Mouse (Mus musculus): Measurements from ENCODE around the gene Usp46. TPM values are rescaled to one million over a fixed set of nuclear protein-coding genes. Genes with fewer than 3 reads are reported as not detected.

Usp46 gene
- total and polyA plus RNA-seq, 3 experiments = 14.5 to 23.6 TPM; not detected in 1

DNA sequence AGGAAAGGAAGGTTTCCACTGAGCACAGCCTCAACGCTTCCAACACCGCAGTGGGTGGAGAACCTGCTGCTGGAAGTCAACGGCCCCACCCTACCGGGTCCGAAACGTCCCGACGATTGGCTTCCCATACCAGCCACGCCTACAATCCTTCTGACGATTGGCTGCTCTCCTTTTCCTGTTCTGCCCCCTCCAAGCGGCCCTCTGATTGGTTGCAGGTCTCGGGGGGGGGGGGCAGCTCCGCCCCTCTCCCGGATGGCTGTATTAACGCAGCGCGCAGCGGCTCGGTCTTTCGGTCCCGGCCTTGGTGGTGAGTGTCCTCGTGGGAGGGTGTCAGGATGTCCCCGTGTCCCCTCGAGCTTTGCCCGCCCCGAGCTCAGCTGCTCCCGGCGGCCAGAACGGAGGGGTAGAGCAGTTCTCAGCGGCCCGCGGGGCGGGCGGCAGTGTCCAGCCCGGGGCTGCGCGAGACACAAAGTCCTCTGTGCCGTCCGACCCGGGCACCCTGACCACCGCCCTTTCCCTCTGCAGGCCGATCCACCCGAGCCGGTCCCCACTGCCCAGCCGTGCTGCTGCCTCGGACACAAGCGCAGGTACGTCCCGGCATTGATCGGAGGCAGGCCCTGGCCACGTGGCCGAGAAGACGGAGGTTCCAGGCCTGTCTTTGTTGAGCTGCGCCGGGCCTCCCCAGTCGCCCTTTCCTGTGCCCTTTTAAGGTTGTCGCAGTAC lies 24.8 kb upstream of the Usp46 start:
- no peaks in the 10 kb centered on the region for H3K9me3 ChIP-seq (replicated peaks; ENCODE audit: insufficient read depth, low read length)
- peaks cover 0 to 7% of the 10 kb centered on the region in 2 experiments; a peak in 2 of 4 replicates for H3K4me1 ChIP-seq (ENCODE audit: control insufficient read depth in 1 of 2, insufficient read depth in 2 of 2, low read length in 2 of 2)
- peak overlapping the region; percentile 87 for H3K9ac ChIP-seq (ENCODE audit: control insufficient read depth, low read depth, low read length, poor library complexity, severe bottlenecking)
- peak overlapping the region; percentile 73 to 89 for H3K4me3 ChIP-seq (ENCODE audit: control insufficient read depth in 1 of 2, insufficient read depth in 1 of 2, low read depth in 2 of 2, low read length in 2 of 2)
- H3K27me3 ChIP-seq (ENCODE audit: control insufficient read depth in 1 of 2, insufficient read depth in 2 of 2, low read length in 2 of 2) = no peaks in the 10 kb centered on the region
- peak; percentile 99 for DNase-seq (ENCODE audit: low read depth, low spot score)
- H3K36me3 ChIP-seq (ENCODE audit: control insufficient read depth in 1 of 2, insufficient read depth in 2 of 2, low read length in 2 of 2) = peaks cover 2 to 13% of the 10 kb centered on the region in 2 experiments; a peak in 3 of 4 replicates
- H3K79me2 ChIP-seq (ENCODE audit: control insufficient read depth, insufficient read depth, low read length, poor library complexity) = peaks cover 19% of the 10 kb centered on the region
- H3K27ac ChIP-seq (ENCODE audit: control insufficient read depth, low read depth, low read length) = peak overlapping the region; percentile 84
- TF ChIP-seq JUND (IDR thresholded peaks at IDR 0.05; ENCODE audit: low read depth, low read length) (no peak), MYB (IDR thresholded peaks at IDR 0.05; ENCODE audit: low read depth, low read length) (no peak), GABPA (IDR thresholded peaks at IDR 0.05; ENCODE audit: low read depth, low read length) (no peak), HCFC1 (IDR thresholded peaks at IDR 0.05; ENCODE audit: low read depth, low read length) (peak; percentile 80), NELFE (IDR thresholded peaks at IDR 0.05; ENCODE audit: low read depth, low read length) (peak; percentile 97), SMC3 (IDR thresholded peaks at IDR 0.05; ENCODE audit: low read depth, low read length) (no peak), MAZ (IDR thresholded peaks at IDR 0.05; ENCODE audit: low read depth, low read length) (no peak; the same call in 1 of the 2 replicates), MEF2A (IDR thresholded peaks at IDR 0.05; ENCODE audit: extremely low read depth, insufficient replicate concordance, low read depth, low read length, poor library complexity, severe bottlenecking) (no peak), ELF1 (IDR thresholded peaks at IDR 0.05; ENCODE audit: low read depth, low read length) (peak; percentile 64), NRF1 (IDR thresholded peaks at IDR 0.05; ENCODE audit: insufficient read depth, low read depth, low read length, poor library complexity, severe bottlenecking) (no peak), ZC3H11A (IDR thresholded peaks at IDR 0.05; ENCODE audit: low read depth, low read length) (no peak), USF1 (IDR thresholded peaks at IDR 0.05; ENCODE audit: low read depth, low read length) (peak; percentile 69), CHD2 (IDR thresholded peaks at IDR 0.05; ENCODE audit: low read length) (no peak), ZKSCAN1 (IDR thresholded peaks at IDR 0.05; ENCODE audit: low read depth, low read length) (no peak), CHD1 (IDR thresholded peaks at IDR 0.05; ENCODE audit: low read depth, low read length) (peak; percentile 95; the same call in 1 of the 2 replicates), GATA1 (IDR thresholded peaks at IDR 0.05; ENCODE audit: low read depth, low read length) (no peak), ZNF384 (IDR thresholded peaks at IDR 0.05; ENCODE audit: low read depth, low read length) (no peak), RAD21 (IDR thresholded peaks at IDR 0.05; ENCODE audit: low read depth, low read length) (no peak), POLR2A (IDR thresholded peaks at IDR 0.05; ENCODE audit: control insufficient read depth in 1 of 2, insufficient read depth in 1 of 2, low read depth in 1 of 2, low read length in 2 of 2, poor library complexity in 1 of 2) (peak; percentile 88 to 95; a peak in 3 of 4 replicates), USF2 (IDR thresholded peaks at IDR 0.05; ENCODE audit: borderline replicate concordance in 1 of 2, insufficient read depth in 1 of 2, low read depth in 1 of 2, low read length in 2 of 2) (no peak), KAT2A (conservative IDR thresholded peaks at IDR 0.05; ENCODE audit: low read depth, low read length) (peak; percentile 19), UBTF (IDR thresholded peaks at IDR 0.05; ENCODE audit: borderline replicate concordance, insufficient read depth, low read depth, low read length) (no peak), MXI1 (IDR thresholded peaks at IDR 0.05; ENCODE audit: low read depth, low read length) (peak; percentile 95), CTCF (IDR thresholded peaks at IDR 0.05 in 2 of 3, conservative IDR thresholded peaks at IDR 0.05 in 1 of 3; ENCODE audit: control insufficient read depth in 1 of 3, insufficient read depth in 1 of 3, low read depth in 2 of 3, low read length in 3 of 3, poor library complexity in 1 of 3, severe bottlenecking in 1 of 3) (no peak), MYC (IDR thresholded peaks at IDR 0.05; ENCODE audit: low read depth, low read length) (peak; percentile 86), ETS1 (IDR thresholded peaks at IDR 0.05; ENCODE audit: low read depth, low read length) (no peak), TAL1 (IDR thresholded peaks at IDR 0.05; ENCODE audit: low read length) (no peak), MAX (IDR thresholded peaks at IDR 0.05; ENCODE audit: low read length) (peak; percentile 93), RCOR1 (IDR thresholded peaks at IDR 0.05; ENCODE audit: low read depth, low read length) (no peak), POLR2AphosphoS5 (IDR thresholded peaks at IDR 0.05; ENCODE audit: borderline replicate concordance, low read depth, low read length) (no peak), BHLHE40 (IDR thresholded peaks at IDR 0.05; ENCODE audit: borderline replicate concordance, low read depth, low read length) (no peak), SIN3A (IDR thresholded peaks at IDR 0.05; ENCODE audit: low read length) (peak; percentile 74), ZMIZ1 (IDR thresholded peaks at IDR 0.05; ENCODE audit: low read depth, low read length) (peak; percentile 91), POLR2AphosphoS2 (IDR thresholded peaks at IDR 0.05; ENCODE audit: low read length) (peak; percentile 85; the same call in 1 of the 2 replicates), TBP (IDR thresholded peaks at IDR 0.05; ENCODE audit: low read depth, low read length) (peak; percentile 90), E2F4 (IDR thresholded peaks at IDR 0.05; ENCODE audit: borderline replicate concordance, low read depth, low read length) (peak; percentile 35; the same call in 1 of the 2 replicates)

All from MEL (cell line).